Mouse (Mus musculus) heart, embryonic 15.5 days (tissue): ENCODE measurements around the gene Mtrex. TPM values are rescaled to one million over a fixed set of nuclear protein-coding genes. Genes with fewer than 3 reads are reported as not detected.

ENCODE experiments used
- ATAC-seq: fragments of 200-750 bp; cut with Nextera tagmentation; replicated peaks from 2 replicates; pipeline ENCODE4 v1.8.0; 2017; ENCODE audit warnings: low read depth, moderate TSS enrichment; ENCODE audit not compliant: insufficient number of reproducible peaks, insufficient read depth, low FRiP score
- H3K27ac ChIP-seq: fragments of 300-500 bp; sonication (generic); 2 replicates; pipeline ENCODE4 v1.5.1; 2015; ENCODE audit warnings: mild to moderate bottlenecking, inconsistent platforms
- H3K27me3 ChIP-seq: fragments of 300-500 bp; sonication (generic); 2 replicates; pipeline ENCODE4 v1.6.1; 2015; ENCODE audit warnings: inconsistent platforms
- H3K36me3 ChIP-seq: fragments of 300-500 bp; sonication (generic); 2 replicates; pipeline ENCODE4 v1.6.1; 2015; ENCODE audit warnings: mild to moderate bottlenecking, inconsistent platforms
- H3K4me1 ChIP-seq: fragments of 300-500 bp; sonication (generic); replicated peaks from 2 replicates; pipeline ENCODE4 v1.6.1; 2015; ENCODE audit warnings: inconsistent platforms
- H3K4me2 ChIP-seq: fragments of 300-500 bp; sonication (generic); 2 replicates; pipeline ENCODE4 v1.6.1; 2015; ENCODE audit warnings: inconsistent platforms, mild to moderate bottlenecking, moderate library complexity
- H3K4me3 ChIP-seq: fragments of 300-500 bp; sonication (generic); 2 replicates; pipeline ENCODE4 v1.5.1; 2015; ENCODE audit warnings: mild to moderate bottlenecking, inconsistent platforms
- H3K9ac ChIP-seq: fragments of 300-500 bp; sonication (generic); 2 replicates; pipeline ENCODE4 v1.6.1; 2015; ENCODE audit warnings: mild to moderate bottlenecking, inconsistent platforms
- H3K9me3 ChIP-seq: fragments of 300-500 bp; sonication (generic); replicated peaks from 2 replicates; pipeline ENCODE4 v1.6.1; 2016; ENCODE audit warnings: inconsistent platforms
- WGBS: fragments of 180-500 bp; shearing (Covaris S2); methylation state at CpG from one replicate; pipeline ENCODE4 v1.1.7; 2015; ENCODE audit warnings: mixed read lengths; 5-methylcytosine and 5-hydroxymethylcytosine counted together
- polyA plus RNA-seq: library from polyadenylated mRNA; unstranded; fragments of >200 nt; fragmentation: Nextera tagmentation; extraction: Ambion mirVana; gene quantifications from 2 replicates; pipeline ENCODE4 v1.2.1, GENCODE M21; 2015

The Mtrex gene
- polyA plus RNA-seq, 1 experiment from 2014 or later, result 38.1 TPM

DNA sequence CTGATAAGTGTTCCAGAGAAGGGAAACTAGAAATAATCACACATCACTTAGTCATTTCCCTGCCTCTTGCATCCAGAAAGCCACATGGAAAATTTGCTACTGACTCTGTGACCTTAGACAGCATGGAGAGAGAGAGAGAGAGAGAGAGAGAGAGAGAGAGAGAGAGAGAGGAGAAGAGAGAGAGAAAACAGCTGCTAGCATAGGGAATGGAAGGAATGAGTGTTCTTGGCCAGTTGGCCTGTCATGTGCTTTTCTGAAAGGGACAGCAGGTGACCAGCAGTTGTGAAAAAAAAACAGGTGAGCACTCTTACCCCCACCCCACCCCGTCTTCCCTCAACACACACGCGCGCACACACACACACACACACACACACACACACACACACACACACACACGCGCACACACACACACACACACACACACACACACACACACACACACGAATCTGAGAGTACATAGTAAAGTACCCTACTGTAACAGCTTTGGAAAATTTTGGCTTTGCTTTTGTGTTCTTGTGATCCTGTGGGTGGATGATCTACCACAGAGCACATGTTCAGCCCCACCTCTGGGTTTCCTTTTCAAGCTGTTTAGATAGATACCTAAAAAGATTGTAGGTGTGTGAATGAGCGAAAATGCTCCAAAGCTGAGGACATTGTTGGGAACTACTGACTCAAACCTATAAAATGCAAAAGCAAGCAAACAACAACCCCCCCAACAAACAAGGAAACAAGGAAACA is 103.1 kb downstream of the Mtrex start:
- WGBS, result 82% methylated on average over 8 of the region's 8 CpGs
- Histone ChIP-seq H3K4me2 (no peak overlapping the region), H3K27ac (no peak overlapping the region), H3K27me3 (no peaks in the 10 kb centered on the region), H3K36me3 (no peaks in the 10 kb centered on the region), H3K4me3 (no peak overlapping the region), H3K4me1 (peaks cover 12% of the 10 kb centered on the region), H3K9me3 (no peaks in the 10 kb centered on the region), H3K9ac (no peak overlapping the region)
- no peak for ATAC-seq

GRCm38 (mm10) chr13:112823236-112823910 is 103.8 kb downstream of the Mtrex start:
- Histone ChIP-seq H3K9ac (no peak overlapping the region), H3K4me3 (no peak overlapping the region), H3K36me3 (no peaks in the 10 kb centered on the region), H3K27ac (peak overlapping the region; percentile 39), H3K9me3 (no peaks in the 10 kb centered on the region), H3K4me2 (no peak overlapping the region), H3K27me3 (no peaks in the 10 kb centered on the region), H3K4me1 (peaks cover 19% of the 10 kb centered on the region)
- WGBS, result 62% methylated on average over 6 of the region's 6 CpGs
- no peak for ATAC-seq

DNA sequence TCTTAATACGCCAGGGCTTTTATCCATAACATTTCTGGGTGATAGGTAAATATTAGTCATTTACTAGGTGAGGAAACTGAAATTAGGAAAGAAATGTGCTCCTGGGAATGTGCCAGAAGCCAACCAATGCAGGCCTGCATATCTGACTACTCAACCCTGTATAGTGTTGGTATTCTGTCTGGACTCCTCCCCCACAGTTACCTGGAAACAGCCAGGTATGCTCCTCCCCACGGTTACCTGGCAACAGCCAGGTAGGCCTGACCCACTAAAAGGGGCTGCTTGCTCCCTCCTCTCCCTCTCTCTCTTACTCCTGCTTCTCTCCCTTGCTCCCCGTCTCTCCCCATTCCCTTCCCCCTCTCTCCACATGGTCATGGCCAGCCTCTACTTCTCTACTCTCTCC is 104.8 kb downstream of the Mtrex start:
- Histone ChIP-seq H3K4me1 (peaks cover 22% of the 10 kb centered on the region), H3K27ac (no peak overlapping the region), H3K9ac (no peak overlapping the region), H3K4me2 (no peak overlapping the region), H3K36me3 (no peaks in the 10 kb centered on the region), H3K27me3 (no peaks in the 10 kb centered on the region), H3K9me3 (no peaks in the 10 kb centered on the region), H3K4me3 (no peak overlapping the region)
- WGBS, result 72% methylated on average over 3 of the region's 3 CpGs
- ATAC-seq, result no peak

DNA sequence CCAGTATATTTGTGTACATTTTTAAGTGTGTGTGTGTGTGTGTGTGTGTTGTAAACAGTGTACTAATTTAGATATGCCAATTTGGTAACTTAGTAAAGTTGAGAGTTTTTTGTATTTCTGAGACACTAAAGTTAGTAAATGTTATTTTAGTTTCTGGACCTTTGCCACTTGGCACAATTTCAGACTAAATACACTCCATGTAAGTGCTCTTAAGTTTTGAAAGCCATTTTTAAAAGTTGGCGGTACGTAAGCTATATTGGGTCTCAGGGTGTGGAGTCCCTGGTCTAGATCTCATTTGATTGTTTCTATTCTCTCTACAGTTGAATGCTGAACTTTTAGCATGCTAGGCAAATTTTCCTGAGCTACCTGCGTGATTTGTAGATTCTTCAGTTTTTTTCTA is 109.1 kb downstream of the Mtrex start:
- Histone ChIP-seq H3K4me1 (peaks cover 16% of the 10 kb centered on the region), H3K36me3 (no peaks in the 10 kb centered on the region), H3K4me3 (no peak overlapping the region), H3K27ac (no peak overlapping the region), H3K9me3 (no peaks in the 10 kb centered on the region), H3K27me3 (no peaks in the 10 kb centered on the region), H3K4me2 (no peak overlapping the region), H3K9ac (no peak overlapping the region)
- no peak for ATAC-seq
- WGBS, result 45% methylated on average over 3 of the region's 3 CpGs

Other genes with a start within 250 kb of the Mtrex start
- 54.1 and 61.2 TPM in 2 replicates for gene Plpp1, start 126.6 kb downstream of the Mtrex start, polyA plus RNA-seq
- 15.0 and 15.1 TPM in 2 replicates for gene Dhx29, start 56 bp upstream of the Mtrex start, polyA plus RNA-seq
- 0.78 and 1.4 TPM in 2 replicates for gene Ccno, start 60.4 kb upstream of the Mtrex start, polyA plus RNA-seq
- 0.21 and 0.77 TPM in 2 replicates for gene Mcidas, start 66.4 kb upstream of the Mtrex start, polyA plus RNA-seq
- gene Cdc20b, start 107.7 kb upstream of the Mtrex start, polyA plus RNA-seq, result 0.14 and 0.79 TPM in 2 replicates
- 115 and 118 TPM in 2 replicates for gene Gpx8, start 119.0 kb upstream of the Mtrex start, polyA plus RNA-seq
- gene Gzma, start 173.6 kb upstream of the Mtrex start, polyA plus RNA-seq, result 5.6 and 45.0 TPM in 2 replicates